Comparison of ENCODE assay signal across 12 mouse cellular contexts in the genomic region with DNA sequence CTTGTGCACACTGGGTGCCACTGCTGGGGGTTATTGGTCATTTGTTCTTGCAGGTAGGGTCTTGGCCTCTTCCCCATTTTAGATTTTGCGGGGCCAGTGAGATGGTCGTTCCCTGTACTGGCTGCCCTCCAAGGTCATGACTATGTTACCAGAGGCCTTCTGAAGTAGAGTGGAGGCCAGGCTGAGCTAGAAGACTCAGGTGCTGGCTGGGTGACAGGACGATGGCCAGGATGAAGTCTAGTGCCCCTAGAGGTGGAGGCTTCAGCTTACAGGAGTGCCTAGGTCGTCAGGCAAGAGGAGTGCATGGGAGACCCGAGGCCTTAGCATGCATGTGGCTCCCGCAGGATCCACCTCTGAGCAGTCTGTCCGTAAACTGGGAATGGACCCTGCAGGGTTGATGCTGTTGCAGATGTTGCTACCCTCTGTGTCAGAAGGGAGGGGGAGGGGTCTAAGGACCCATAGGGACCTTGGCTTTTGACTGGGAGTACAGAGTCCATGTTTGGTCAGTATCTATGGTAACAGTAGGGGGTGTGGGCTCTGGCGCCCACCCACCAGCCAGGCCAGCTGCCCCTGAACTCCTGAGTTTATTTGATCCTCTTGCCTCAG. TPM values are rescaled to one million over a fixed set of nuclear protein-coding genes. Genes with fewer than 3 reads are reported as not detected.
DNase-seq lines count a peak whose midpoint lies in the region; ATAC-seq and TF ChIP-seq lines count a peak whose summit lies in the region.
"Had no signal": no experiment of that assay in that cellular context is flagged by ENCODE, and none has a peak within 500 bp of the region (broad histone marks: within the 10 kb centered on the region; RNA-seq: fewer than 3 reads in every experiment).

No protein-coding gene starts in this region.

- H3K4me3 ChIP-seq in midbrain, embryonic 11.5 days (ENCODE audit: low read depth, low read length) = no peak overlapping the region
- H3K4me3 ChIP-seq in midbrain, embryonic 14.5 days (replicated peaks; ENCODE audit: low read depth, low read length) = no peak overlapping the region
- H3K4me3 ChIP-seq in cortical plate, adult 2 months (ENCODE audit: insufficient read depth, low read length) = no peak overlapping the region
- no peak overlapping the region for H3K4me3 ChIP-seq in forebrain, embryonic 15.5 days
- H3K4me3 ChIP-seq: embryonic facial prominence, embryonic 13.5 days; myocyte had no signal

- H3K4me2 ChIP-seq in midbrain, embryonic 11.5 days = no peak overlapping the region
- no peak overlapping the region for H3K4me2 ChIP-seq in midbrain, embryonic 14.5 days (ENCODE audit: low read length)
- H3K4me2 ChIP-seq in forebrain, embryonic 15.5 days (replicated peaks) = no peak overlapping the region
- H3K4me2 ChIP-seq: embryonic facial prominence, embryonic 13.5 days had no signal

- 84% methylated on average over 8 of the region's 8 CpGs for WGBS in midbrain, embryonic 11.5 days
- WGBS in midbrain, embryonic 14.5 days = 87% methylated on average over 8 of the region's 8 CpGs
- WGBS in forebrain, embryonic 15.5 days = 88% methylated on average over 8 of the region's 8 CpGs

- peaks cover 17% of the 10 kb centered on the region for H3K4me1 ChIP-seq in midbrain, embryonic 11.5 days (ENCODE audit: control insufficient read depth, insufficient read depth, low read length)
- H3K4me1 ChIP-seq in midbrain, embryonic 14.5 days (ENCODE audit: control insufficient read depth, insufficient read depth, low read length) = peaks cover 16% of the 10 kb centered on the region
- peaks cover 20% of the 10 kb centered on the region for H3K4me1 ChIP-seq in cortical plate, adult 2 months (ENCODE audit: control insufficient read depth, insufficient read depth, low read length)
- H3K4me1 ChIP-seq in forebrain, embryonic 15.5 days = peaks cover 28% of the 10 kb centered on the region

- ATAC-seq in midbrain, embryonic 11.5 days (ENCODE audit: low FRiP score) = no peak
- ATAC-seq in midbrain, embryonic 14.5 days (ENCODE audit: low FRiP score, low TSS enrichment) = no peak
- ATAC-seq in forebrain, embryonic 15.5 days (replicated peaks) = no peak

- peak; percentile 24; the same call in 1 of the 2 replicates for TF ChIP-seq CTCF in cortical plate, adult 2 months (IDR thresholded peaks at IDR 0.05; ENCODE audit: extremely low read depth, insufficient read depth, low read length)

- TF ChIP-seq POLR2A in cortical plate, adult 2 months (IDR thresholded peaks at IDR 0.05; ENCODE audit: extremely low read depth, insufficient read depth, low read length) = no peak

- H3K36me3 ChIP-seq in midbrain, embryonic 11.5 days (ENCODE audit: control insufficient read depth, insufficient read depth, low read length) = no peaks in the 10 kb centered on the region
- 0 out of 2 replicates have a peak, but pooled peaks cover 3% of the 10 kb centered on the region for H3K36me3 ChIP-seq in midbrain, embryonic 14.5 days (ENCODE audit: control insufficient read depth, insufficient read depth, low read length)
- H3K36me3 ChIP-seq in forebrain, embryonic 15.5 days = no peaks in the 10 kb centered on the region

- H3K27me3 ChIP-seq in midbrain, embryonic 11.5 days (ENCODE audit: control insufficient read depth, insufficient read depth, low read length) = no peaks in the 10 kb centered on the region
- H3K27me3 ChIP-seq in midbrain, embryonic 14.5 days (ENCODE audit: control insufficient read depth, insufficient read depth, low read length) = no peaks in the 10 kb centered on the region
- H3K27me3 ChIP-seq in forebrain, embryonic 15.5 days = no peaks in the 10 kb centered on the region
- H3K27me3 ChIP-seq: embryonic facial prominence, embryonic 13.5 days had no signal

- peaks cover 4% of the 10 kb centered on the region; the same call in 1 of the 2 replicates for H3K9me3 ChIP-seq in midbrain, embryonic 11.5 days (ENCODE audit: control insufficient read depth, low read length)
- H3K9me3 ChIP-seq in midbrain, embryonic 14.5 days (ENCODE audit: control insufficient read depth, low read length) = no peaks in the 10 kb centered on the region
- no peaks in the 10 kb centered on the region for H3K9me3 ChIP-seq in forebrain, embryonic 15.5 days

- DNase-seq in adrenal gland, postnatal 10 days = peak; percentile 49
- no peak for DNase-seq in adrenal gland, adult 8-10 months
- DNase-seq in midbrain, embryonic 11.5 days (ENCODE audit: low spot score, missing footprints) = peak; percentile 78
- DNase-seq in midbrain, embryonic 14.5 days = no peak
- DNase-seq in natural killer cell, adult 2 months (ENCODE audit: low spot score in 2 of 2) = peak; percentile 16 to 25
- no peak for DNase-seq in right cerebral cortex, adult 2 months (ENCODE audit: low spot score in 2 of 2)

- H3K9ac ChIP-seq in midbrain, embryonic 11.5 days (ENCODE audit: low read length) = no peak overlapping the region
- no peak overlapping the region for H3K9ac ChIP-seq in midbrain, embryonic 14.5 days (replicated peaks; ENCODE audit: low read length)
- no peak overlapping the region for H3K9ac ChIP-seq in forebrain, embryonic 15.5 days (replicated peaks)
- H3K9ac ChIP-seq: embryonic facial prominence, embryonic 13.5 days had no signal

- no peak overlapping the region for H3K27ac ChIP-seq in midbrain, embryonic 11.5 days (ENCODE audit: low read depth, low read length)
- no peak overlapping the region for H3K27ac ChIP-seq in midbrain, embryonic 14.5 days (replicated peaks; ENCODE audit: low read depth, low read length)
- H3K27ac ChIP-seq in cortical plate, adult 2 months (ENCODE audit: insufficient read depth, low read length) = no peak overlapping the region
- no peak overlapping the region for H3K27ac ChIP-seq in forebrain, embryonic 15.5 days (replicated peaks)
- H3K27ac ChIP-seq: embryonic facial prominence, embryonic 13.5 days had no signal

RNA-seq across cellular contexts. Expression of a gene that starts 5.9 kb away (rescaled TPM):
- 10 to 100 TPM; 78.1 to 85.9 TPM for total RNA-seq in adrenal gland, postnatal 10 days (2021)
- total RNA-seq in adrenal gland, adult 8-10 months (2022) = 10 to 100 TPM; 81.8 to 92.8 (median 86.8) TPM
- polyA plus RNA-seq in midbrain, embryonic 11.5 days (2014; fragmentation: Nextera tagmentation; extraction: Ambion mirVana) = 19.2 and 21.4 TPM in 2 replicates
- polyA plus RNA-seq in midbrain, embryonic 14.5 days (2014; fragmentation: Nextera tagmentation; extraction: Ambion mirVana) = 20.8 and 22.0 TPM in 2 replicates
- 68.4 and 68.7 TPM in 2 replicates for polyA plus RNA-seq in cortical plate, adult 2 months (2012; rRNA removed)
- polyA plus RNA-seq in forebrain, embryonic 15.5 days (2015; fragmentation: Nextera tagmentation; extraction: Ambion mirVana) = 15.2 and 17.9 TPM in 2 replicates

RNA-seq across cellular contexts. Expression of a gene that starts 29.6 kb away (rescaled TPM):
- total RNA-seq in adrenal gland, postnatal 10 days (2021) = not detected
- under 1 TPM in 3 of 4 experiments, not detected in 1; 0.38 to 0.65 (median 0.62) TPM for total RNA-seq in adrenal gland, adult 8-10 months (2022)
- not detected in 2 replicates for polyA plus RNA-seq in midbrain, embryonic 11.5 days (2014; fragmentation: Nextera tagmentation; extraction: Ambion mirVana)
- polyA plus RNA-seq in midbrain, embryonic 14.5 days (2014; fragmentation: Nextera tagmentation; extraction: Ambion mirVana) = 0.43 TPM in 1 of 2 replicates, not detected in the other
- polyA plus RNA-seq in cortical plate, adult 2 months (2012; rRNA removed) = 0.21 TPM in 1 of 2 replicates, not detected in the other
- 0.18 and 0.37 TPM in 2 replicates for polyA plus RNA-seq in forebrain, embryonic 15.5 days (2015; fragmentation: Nextera tagmentation; extraction: Ambion mirVana)
- polyA plus RNA-seq: C2C12; embryonic facial prominence, embryonic 13.5 days; intestine, embryonic 14.5 days had no signal

RNA-seq across cellular contexts. Expression of a gene that starts 36.1 kb away (rescaled TPM):
- total RNA-seq in adrenal gland, postnatal 10 days (2021) = 100 to 1,000 TPM; 184 to 199 TPM
- 10 to 100 TPM; 46.7 to 65.5 (median 58.4) TPM for total RNA-seq in adrenal gland, adult 8-10 months (2022)
- 226 and 247 TPM in 2 replicates for polyA plus RNA-seq in midbrain, embryonic 11.5 days (2014; fragmentation: Nextera tagmentation; extraction: Ambion mirVana)
- 297 and 329 TPM in 2 replicates for polyA plus RNA-seq in midbrain, embryonic 14.5 days (2014; fragmentation: Nextera tagmentation; extraction: Ambion mirVana)
- 263 and 281 TPM in 2 replicates for polyA plus RNA-seq in cortical plate, adult 2 months (2012; rRNA removed)
- 407 and 414 TPM in 2 replicates for polyA plus RNA-seq in forebrain, embryonic 15.5 days (2015; fragmentation: Nextera tagmentation; extraction: Ambion mirVana)

RNA-seq across cellular contexts. Expression of a gene that starts 42.2 kb away (rescaled TPM):
- total RNA-seq in adrenal gland, postnatal 10 days (2021) = 100 to 1,000 TPM; 151 to 176 TPM
- total RNA-seq in adrenal gland, adult 8-10 months (2022) = 10 to 100 TPM; 55.3 to 90.7 (median 59.7) TPM
- 87.1 and 95.7 TPM in 2 replicates for polyA plus RNA-seq in midbrain, embryonic 11.5 days (2014; fragmentation: Nextera tagmentation; extraction: Ambion mirVana)
- polyA plus RNA-seq in midbrain, embryonic 14.5 days (2014; fragmentation: Nextera tagmentation; extraction: Ambion mirVana) = 16.5 and 26.8 TPM in 2 replicates
- polyA plus RNA-seq in cortical plate, adult 2 months (2012; rRNA removed) = 67.6 and 70.7 TPM in 2 replicates
- 29.1 and 31.5 TPM in 2 replicates for polyA plus RNA-seq in forebrain, embryonic 15.5 days (2015; fragmentation: Nextera tagmentation; extraction: Ambion mirVana)

RNA-seq across cellular contexts. Expression of a gene that starts 52.3 kb away (rescaled TPM):
- total RNA-seq in adrenal gland, postnatal 10 days (2021) = 1 to 10 TPM; 3.1 to 5.4 TPM
- 1 to 10 TPM in 3 of 4 experiments, under 1 TPM in 1; 0.87 to 1.8 (median 1.5) TPM for total RNA-seq in adrenal gland, adult 8-10 months (2022)
- 25.6 and 31.5 TPM in 2 replicates for polyA plus RNA-seq in midbrain, embryonic 11.5 days (2014; fragmentation: Nextera tagmentation; extraction: Ambion mirVana)
- polyA plus RNA-seq in midbrain, embryonic 14.5 days (2014; fragmentation: Nextera tagmentation; extraction: Ambion mirVana) = 11.9 and 14.1 TPM in 2 replicates
- 1.0 and 2.0 TPM in 2 replicates for polyA plus RNA-seq in cortical plate, adult 2 months (2012; rRNA removed)
- 22.6 and 24.9 TPM in 2 replicates for polyA plus RNA-seq in forebrain, embryonic 15.5 days (2015; fragmentation: Nextera tagmentation; extraction: Ambion mirVana)

Comparison
In these comparisons a context has a peak if more than half of its experiments do, and no peak if none do; other contexts are left out.
1. DNase-seq: peak in adrenal gland, postnatal 10 days (single experiment), midbrain, embryonic 11.5 days (single experiment) and natural killer cell, adult 2 months (2 of 2); none in adrenal gland, adult 8-10 months (single experiment), midbrain, embryonic 14.5 days (single experiment) and right cerebral cortex, adult 2 months (0 of 2).